ENCODE assay signal across 7 mouse cellular contexts in the genomic region with DNA sequence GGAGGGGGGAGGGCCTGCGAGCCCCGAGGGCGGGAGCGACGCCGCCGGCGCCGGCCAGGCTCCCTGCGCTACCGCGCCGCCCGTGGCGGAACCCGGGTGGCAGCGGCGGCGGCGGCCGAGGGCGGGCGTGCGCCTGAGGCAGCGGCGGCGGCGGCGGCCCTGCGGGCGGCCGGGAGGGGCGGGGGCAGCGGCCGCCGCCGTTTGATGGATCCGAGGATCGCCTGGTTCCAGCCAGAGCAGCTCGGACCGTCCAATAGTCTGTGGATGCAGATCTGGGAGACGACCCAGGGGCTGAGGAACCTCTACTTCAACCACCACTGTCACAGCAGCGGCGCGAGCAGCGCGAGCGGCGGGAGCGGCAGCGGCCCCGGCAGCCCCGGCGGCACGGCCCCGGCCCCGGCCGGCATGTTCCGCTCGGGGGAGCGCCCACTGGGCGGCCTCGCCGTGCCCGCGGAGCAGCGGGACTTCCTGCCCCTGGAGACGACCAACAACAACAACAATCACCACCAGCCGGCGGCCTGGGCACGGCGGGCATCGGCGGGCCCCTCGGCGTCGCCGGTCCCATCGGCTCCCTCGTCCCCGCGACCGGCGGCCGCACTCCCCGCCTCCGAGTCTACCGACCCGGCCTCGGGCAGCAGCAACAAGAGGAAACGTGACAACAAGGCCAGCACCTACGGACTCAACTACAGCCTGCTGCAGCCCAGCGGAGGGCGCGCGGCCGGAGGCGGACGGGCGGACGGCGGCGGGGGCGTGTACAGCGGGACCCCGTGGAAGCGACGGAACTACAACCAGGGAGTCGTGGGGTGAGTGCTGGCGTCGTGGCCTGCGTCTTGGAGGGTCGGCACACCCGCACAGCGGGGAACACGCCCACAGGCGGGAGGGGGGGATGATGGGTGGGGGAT. TPM values are rescaled to one million over a fixed set of nuclear protein-coding genes. Genes with fewer than 3 reads are reported as not detected.
DNase-seq lines count a peak whose midpoint lies in the region; ATAC-seq and TF ChIP-seq lines count a peak whose summit lies in the region.

No protein-coding gene starts in this region.

- H3K4me1 ChIP-seq in cortical plate, adult 2 months (ENCODE audit: control insufficient read depth, insufficient read depth, low read length) = peaks cover 9% of the 10 kb centered on the region
- peaks cover 18% of the 10 kb centered on the region for H3K4me1 ChIP-seq in limb, embryonic 11.5 days (ENCODE audit: control insufficient read depth, insufficient read depth, low read length)
- H3K4me1 ChIP-seq in midbrain, embryonic 10.5 days = peaks cover 57% of the 10 kb centered on the region

- TF ChIP-seq CTCF in cortical plate, adult 2 months (IDR thresholded peaks at IDR 0.05; ENCODE audit: extremely low read depth, insufficient read depth, low read length) = no peak

- DNase-seq in adipocyte (ENCODE audit: low spot score) = peak; percentile 34
- DNase-seq in gastrocnemius, postnatal 10 days = peak; percentile 49
- DNase-seq in induced T-regulatory cell, adult 2 months (ENCODE audit: low read depth) = peak; percentile 60
- peak; percentile 58 for DNase-seq in limb, embryonic 11.5 days (ENCODE audit: low spot score)
- peak; percentile 52 for DNase-seq in midbrain, embryonic 10.5 days (ENCODE audit: low spot score)
- peak; percentile 15 to 16 for DNase-seq in right cerebral cortex, postnatal 36 days (ENCODE audit: low spot score in 2 of 2)

- peak overlapping the region; percentile 79 for H3K9ac ChIP-seq in limb, embryonic 11.5 days (ENCODE audit: low read length)

- no peaks in the 10 kb centered on the region for H3K27me3 ChIP-seq in limb, embryonic 11.5 days (ENCODE audit: control insufficient read depth, insufficient read depth, low read length)
- H3K27me3 ChIP-seq in midbrain, embryonic 10.5 days (ENCODE audit: low read depth, poor library complexity, severe bottlenecking) = no peaks in the 10 kb centered on the region

- H3K4me2 ChIP-seq in limb, embryonic 11.5 days (ENCODE audit: low read depth, severe bottlenecking) = peak overlapping the region; percentile 95

- ATAC-seq in limb, embryonic 11.5 days (ENCODE audit: insufficient number of reproducible peaks, low FRiP score, low TSS enrichment, low read depth) = peak; percentile 47

- under 1% methylated on average over 47 of the region's 117 CpGs for WGBS in limb, embryonic 11.5 days
- WGBS in midbrain, embryonic 10.5 days = under 1% methylated on average over 117 of the region's 117 CpGs

- no peak for TF ChIP-seq POLR2A in cortical plate, adult 2 months (IDR thresholded peaks at IDR 0.05; ENCODE audit: extremely low read depth, insufficient read depth, low read length)

- no peaks in the 10 kb centered on the region for H3K9me3 ChIP-seq in limb, embryonic 11.5 days (ENCODE audit: control insufficient read depth, low read length)
- H3K9me3 ChIP-seq in midbrain, embryonic 10.5 days (replicated peaks) = no peaks in the 10 kb centered on the region

- H3K36me3 ChIP-seq in limb, embryonic 11.5 days (ENCODE audit: control insufficient read depth, insufficient read depth, low read length) = no peaks in the 10 kb centered on the region
- peaks cover 15% of the 10 kb centered on the region for H3K36me3 ChIP-seq in midbrain, embryonic 10.5 days

- H3K27ac ChIP-seq in cortical plate, adult 2 months (ENCODE audit: insufficient read depth, low read length) = peak overlapping the region; percentile 83
- peak overlapping the region; percentile 84 for H3K27ac ChIP-seq in limb, embryonic 11.5 days (replicated peaks; ENCODE audit: low read depth, low read length)
- peak overlapping the region; percentile 97 for H3K27ac ChIP-seq in midbrain, embryonic 10.5 days (replicated peaks)

- H3K4me3 ChIP-seq in cortical plate, adult 2 months (ENCODE audit: insufficient read depth, low read length) = peak overlapping the region; percentile 75
- H3K4me3 ChIP-seq in limb, embryonic 11.5 days (ENCODE audit: low read depth, low read length) = peak overlapping the region; percentile 85
- H3K4me3 ChIP-seq in midbrain, embryonic 10.5 days = peak overlapping the region; percentile 96

RNA-seq across cellular contexts. Expression of a gene that starts 0.9 kb away (rescaled TPM):
- polyA plus RNA-seq in cortical plate, adult 2 months (2012; rRNA removed) = 26.4 and 26.7 TPM in 2 replicates
- 10 to 100 TPM; 12.4 to 17.2 TPM for total RNA-seq in gastrocnemius, postnatal 10 days (2021)
- 11.9 and 13.3 TPM in 2 replicates for polyA plus RNA-seq in limb, embryonic 11.5 days (2014; fragmentation: Nextera tagmentation; extraction: Ambion mirVana)
- polyA plus RNA-seq in midbrain, embryonic 10.5 days (2016; fragmentation: Nextera tagmentation; extraction: Ambion mirVana) = 8.2 and 9.5 TPM in 2 replicates

Comparison
In these comparisons a context has a peak if more than half of its experiments do, and no peak if none do; other contexts are left out.
1. Peak in every context shown above with its lines: DNase-seq, ATAC-seq, H3K4me3 ChIP-seq and H3K27ac ChIP-seq.